ENCODE assay signal across 8 mouse cellular contexts in the genomic region with DNA sequence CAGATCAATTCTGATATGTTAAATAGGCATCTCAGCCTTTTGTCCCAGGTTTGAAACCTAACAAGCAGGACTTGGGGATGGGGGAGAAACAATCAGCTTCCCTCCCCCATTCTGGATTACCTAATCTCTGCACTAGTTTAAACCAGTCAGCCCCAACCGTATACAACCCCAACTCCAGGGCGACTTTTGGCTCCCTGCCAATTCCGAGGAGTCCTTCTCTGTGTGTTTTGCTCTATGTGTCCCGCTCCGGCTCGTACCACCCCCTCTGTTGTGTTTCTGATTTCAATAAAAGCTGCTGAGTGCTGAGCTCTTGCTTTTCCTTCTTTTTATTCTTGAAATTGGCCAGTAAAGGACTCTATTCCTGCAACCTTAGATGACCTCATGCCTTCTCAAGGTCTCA. TPM values are rescaled to one million over a fixed set of nuclear protein-coding genes. Genes with fewer than 3 reads are reported as not detected.
DNase-seq lines count a peak whose midpoint lies in the region; ATAC-seq and TF ChIP-seq lines count a peak whose summit lies in the region.

No protein-coding gene starts in this region.

- no peak for ATAC-seq in embryonic facial prominence, embryonic 14.5 days (ENCODE audit: low read depth)
- ATAC-seq in erythroid progenitor cell, adult 5-6 weeks (replicated peaks; ENCODE audit: low FRiP score, poor library complexity, severe bottlenecking), result no peak

- 25% methylated on average over 6 of the region's 6 CpGs for WGBS in embryonic facial prominence, embryonic 14.5 days

- no peak for TF ChIP-seq CTCF in left cerebral cortex, adult 2 months (IDR thresholded peaks at IDR 0.05)

- no peaks in the 10 kb centered on the region for H3K4me1 ChIP-seq in embryonic facial prominence, embryonic 14.5 days (ENCODE audit: control insufficient read depth, insufficient read depth, low read length)

- no peaks in the 10 kb centered on the region for H3K36me3 ChIP-seq in embryonic facial prominence, embryonic 14.5 days (ENCODE audit: control insufficient read depth, insufficient read depth, low read length)

- DNase-seq in left cerebral cortex, postnatal 4 days, result peak; percentile 19
- DNase-seq in left cerebral cortex, adult 2 months (ENCODE audit: extremely low spot score in 1 of 2, low spot score in 2 of 2), result no peak
- peak; percentile 59 for DNase-seq in embryonic facial prominence, embryonic 14.5 days (ENCODE audit: low spot score)
- peak; percentile 48 for DNase-seq in kidney, postnatal 14 days
- DNase-seq in lung, postnatal 4 days, result peak; percentile 27 to 35
- no peak for DNase-seq in layer of hippocampus, postnatal 25 days (ENCODE audit: extremely low spot score in 1 of 2, low spot score in 1 of 2)
- DNase-seq in layer of hippocampus, adult 11-12 months (ENCODE audit: low spot score), result no peak

- H3K9me3 ChIP-seq in embryonic facial prominence, embryonic 14.5 days (ENCODE audit: control insufficient read depth, low read length), result no peaks in the 10 kb centered on the region

- no peak overlapping the region for H3K9ac ChIP-seq in embryonic facial prominence, embryonic 14.5 days (ENCODE audit: low read depth, low read length)

- H3K4me3 ChIP-seq in left cerebral cortex, adult 2 months, result no peak overlapping the region
- no peak overlapping the region for H3K4me3 ChIP-seq in embryonic facial prominence, embryonic 14.5 days (ENCODE audit: low read depth, low read length)

- intact Hi-C loops in left cerebral cortex, postnatal 4 days (cut with DNase I), result no loop called here
- intact Hi-C loops in left cerebral cortex, adult 2 months (cut with DNase I), result no loop called here

- H3K27me3 ChIP-seq in embryonic facial prominence, embryonic 14.5 days (replicated peaks; ENCODE audit: control insufficient read depth, insufficient read depth, low read length), result no peaks in the 10 kb centered on the region

- H3K27ac ChIP-seq in left cerebral cortex, adult 2 months, result no peak overlapping the region
- H3K27ac ChIP-seq in embryonic facial prominence, embryonic 14.5 days (replicated peaks; ENCODE audit: low read depth, low read length), result no peak overlapping the region

- no peak overlapping the region for H3K4me2 ChIP-seq in embryonic facial prominence, embryonic 14.5 days (ENCODE audit: low read depth, low read length)

RNA-seq across cellular contexts. Expression of a gene that starts 40.2 kb away (rescaled TPM):
- total RNA-seq in left cerebral cortex, postnatal 4 days (2021), result 100 to 1,000 TPM; 158 to 169 TPM
- 100 to 1,000 TPM; 175 to 199 TPM for total RNA-seq in left cerebral cortex, adult 2 months (2021)
- polyA plus RNA-seq in embryonic facial prominence, embryonic 14.5 days (2014; fragmentation: Nextera tagmentation; extraction: Ambion mirVana), result 149 and 159 TPM in 2 replicates
- total RNA-seq in erythroid progenitor cell, adult 5-6 weeks (2015; ENCODE audit: low replicate concordance), result 41.1 and 62.0 TPM in 2 replicates
- total RNA-seq in erythroid progenitor cell, adult 5-6 weeks (2017; ENCODE audit: low replicate concordance), result 37.1 and 44.1 TPM in 2 replicates
- 100 to 1,000 TPM; 194 to 202 TPM for total RNA-seq in layer of hippocampus, postnatal 25 days (2021)

Comparison
In these comparisons a context has a peak if more than half of its experiments do, and no peak if none do; other contexts are left out.
1. DNase-seq: peak in left cerebral cortex, postnatal 4 days (single experiment), embryonic facial prominence, embryonic 14.5 days (single experiment), kidney, postnatal 14 days (single experiment) and lung, postnatal 4 days (2 of 2); none in left cerebral cortex, adult 2 months (0 of 2), layer of hippocampus, postnatal 25 days (0 of 2) and layer of hippocampus, adult 11-12 months (single experiment).